Mouse (Mus musculus) brain, embryonic 18.5 days (tissue): Measurements from ENCODE around the gene Syt9.

Experiments
- DNase-seq: peaks from one replicate; pipeline ENCODE4 v3.0.0-alpha.2; 2012; ENCODE audit warnings: low read depth, low spot score

Syt9 gene

DNA sequence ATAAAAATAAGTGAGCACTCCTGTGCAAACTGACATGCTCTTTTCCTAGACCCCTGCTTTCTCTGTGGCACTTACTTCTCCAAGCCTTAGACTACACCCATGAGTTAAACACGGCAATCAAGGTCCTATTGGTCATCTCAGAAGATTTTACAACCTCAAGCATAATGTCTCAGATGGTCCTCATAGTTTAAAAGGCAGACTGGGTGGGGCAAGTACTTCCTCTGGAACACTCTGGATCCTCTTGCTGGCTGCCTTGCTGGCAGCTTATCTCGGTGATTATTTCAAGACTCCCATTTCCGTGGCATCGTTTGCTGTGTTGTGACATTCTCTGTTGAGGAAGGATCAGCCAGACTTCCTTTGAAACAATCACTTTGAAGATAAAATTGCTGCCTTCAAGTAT is 169.5 kb downstream of the Syt9 start:
- DNase-seq: no peak

DNA sequence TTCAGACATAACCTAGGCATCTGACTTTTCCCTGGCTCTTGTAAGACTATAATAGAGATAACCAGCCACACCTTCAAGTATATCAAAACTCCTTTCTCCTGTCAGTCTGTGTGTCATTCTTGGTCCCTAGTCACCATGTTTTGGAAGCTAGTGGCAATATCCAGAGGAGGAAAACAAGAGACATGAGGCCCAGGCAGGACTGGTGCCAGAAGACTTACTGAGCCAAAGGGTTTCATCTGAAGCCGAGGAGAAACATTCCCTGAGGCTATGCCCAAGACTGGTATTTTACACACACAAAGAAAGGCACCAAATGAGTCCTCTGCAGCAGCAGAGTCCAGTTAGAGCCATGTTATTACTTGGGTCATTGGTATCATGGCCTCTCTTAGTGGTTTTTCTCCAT is 174.5 kb downstream of the Syt9 start:
- no peak for DNase-seq

DNA sequence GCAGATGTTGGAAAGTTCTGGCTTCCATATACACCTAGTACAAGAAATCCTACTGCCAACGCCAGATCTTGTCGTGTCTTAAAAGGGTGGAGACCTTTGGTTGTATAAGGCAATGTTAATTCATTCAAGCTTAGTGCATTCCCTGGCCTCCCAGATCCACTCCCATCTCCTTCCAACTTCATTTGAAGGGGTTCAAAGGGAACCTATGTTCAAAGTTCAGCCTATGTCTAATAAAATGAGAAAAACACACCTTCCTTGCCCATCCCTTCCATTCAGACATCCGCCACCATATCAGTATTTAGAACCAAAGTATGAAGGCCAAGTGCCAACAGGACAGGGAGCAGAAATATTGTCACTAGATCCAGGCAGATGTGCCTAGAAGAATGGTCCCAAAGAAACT is 177.3 kb downstream of the Syt9 start:
- no peak for DNase-seq

DNA sequence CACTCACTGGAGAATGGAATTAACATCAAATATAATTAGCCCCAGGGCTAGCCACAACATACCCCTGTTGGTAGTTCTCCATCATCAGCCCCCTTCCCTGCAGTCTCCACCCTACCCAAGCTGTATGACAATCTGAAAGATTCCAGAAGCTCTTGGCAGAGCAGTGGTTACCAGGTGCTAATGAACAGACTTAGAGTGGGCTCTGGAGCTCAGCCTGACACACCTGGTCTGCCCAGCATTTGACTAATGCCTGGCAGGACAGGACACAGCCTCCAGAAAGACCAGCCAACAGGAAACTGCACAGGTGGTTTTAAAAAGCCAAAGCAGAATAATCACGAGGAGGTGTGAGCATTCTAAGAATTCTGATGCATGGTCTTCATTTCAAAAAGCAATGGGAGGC is 182.9 kb downstream of the Syt9 start:
- DNase-seq: no peak

DNA sequence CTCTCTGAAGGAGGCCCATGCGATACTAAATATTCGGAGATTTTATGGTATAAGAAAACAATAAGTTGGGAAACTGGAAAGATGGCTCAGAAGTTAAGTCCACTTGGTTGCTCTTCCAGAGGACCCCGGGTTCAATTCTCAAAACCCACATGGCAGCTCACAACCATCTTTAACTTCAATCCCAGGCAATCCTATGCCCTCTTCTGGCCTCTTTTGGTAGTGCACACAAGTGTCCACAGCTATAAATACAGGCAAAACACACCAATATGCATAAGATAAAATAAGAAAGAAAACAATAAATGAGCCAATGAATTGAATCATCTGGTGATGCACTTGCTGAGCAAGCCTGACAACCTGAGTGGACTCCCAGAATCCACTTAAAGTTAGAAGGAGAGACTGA is 185.4 kb downstream of the Syt9 start:
- DNase-seq: no peak

DNA sequence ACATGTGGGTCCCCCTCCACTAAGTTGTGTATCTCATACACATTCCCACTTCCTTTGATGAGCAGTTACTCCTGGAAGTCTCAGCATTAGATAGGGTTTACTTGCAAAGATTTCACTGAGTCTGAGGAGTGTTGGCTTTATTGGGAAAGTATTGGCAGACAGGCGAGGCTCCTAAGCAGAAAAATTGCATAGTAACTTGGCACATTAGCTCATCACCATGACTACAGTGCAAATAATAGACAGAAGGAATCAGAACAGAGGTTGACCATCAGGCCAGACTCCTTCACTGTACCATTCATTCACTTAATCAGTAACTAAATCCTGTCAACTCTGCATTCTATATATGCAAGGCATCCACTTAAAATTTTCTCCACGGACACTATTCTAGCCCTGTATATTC is 190.1 kb downstream of the Syt9 start:
- DNase-seq: no peak

DNA sequence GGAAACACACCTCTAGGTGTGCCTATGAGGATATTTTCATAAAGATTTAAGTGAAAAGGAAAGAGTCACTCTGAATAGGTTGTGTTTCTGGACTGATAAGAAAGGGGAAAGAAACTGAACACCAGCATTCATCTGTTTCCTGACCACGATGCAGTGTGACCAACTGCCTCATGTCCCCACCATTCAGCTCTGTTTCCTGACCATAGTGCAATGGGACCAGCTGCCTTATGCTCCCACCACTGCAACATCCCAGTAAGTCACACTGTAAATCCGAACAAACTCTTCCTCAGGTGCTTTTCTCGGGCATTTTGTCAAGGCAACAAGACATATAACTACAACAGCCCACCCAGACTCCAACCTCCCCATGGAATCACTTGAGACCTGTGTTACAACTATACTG is 191.1 kb downstream of the Syt9 start:
- DNase-seq: no peak

DNA sequence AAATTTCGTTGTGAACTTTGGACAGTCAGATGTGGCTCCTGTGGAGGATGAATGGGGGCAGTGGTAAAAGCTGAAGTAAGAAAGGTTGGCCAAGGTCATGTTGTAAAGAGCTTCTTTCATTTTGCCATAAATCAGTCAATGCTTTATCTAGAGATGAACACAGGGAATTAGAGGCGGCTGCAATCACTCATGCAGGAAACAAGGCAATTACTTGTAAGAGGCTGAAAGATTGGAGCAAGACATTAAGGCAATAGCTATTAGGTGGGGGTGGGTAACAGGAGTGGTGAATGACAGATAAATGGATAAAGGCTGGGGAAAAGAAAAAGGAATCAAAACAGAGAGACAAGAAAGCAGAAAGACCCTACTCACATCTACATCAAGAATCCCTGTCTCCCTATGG is 193.2 kb downstream of the Syt9 start:
- DNase-seq: no peak

DNA sequence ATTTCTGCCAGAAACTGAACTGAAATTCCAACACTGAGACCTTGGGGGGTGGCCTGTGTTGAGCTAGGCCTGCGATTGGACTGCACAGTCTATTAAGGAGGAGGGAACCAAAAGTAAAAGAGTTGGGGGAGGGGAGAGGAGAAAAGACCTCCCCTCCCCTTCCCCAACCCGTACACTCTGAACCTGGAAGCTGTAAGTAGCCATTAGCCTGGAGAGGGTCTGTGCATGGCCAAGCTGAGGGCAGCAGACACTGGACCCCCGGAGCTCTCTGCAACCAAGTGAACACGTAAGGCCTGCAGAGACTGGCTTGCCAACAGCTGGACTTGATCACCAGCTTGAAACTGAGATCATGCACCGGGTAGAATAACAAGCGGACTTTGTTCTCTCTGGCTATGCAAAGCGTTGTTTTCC is 196.7 kb downstream of the Syt9 start, which contains the start of gene Olfml1:
Gene Olfml1 (plus strand): TSS at position 186 of the 411 bp plus-strand sequence.
- no peak for DNase-seq

DNA sequence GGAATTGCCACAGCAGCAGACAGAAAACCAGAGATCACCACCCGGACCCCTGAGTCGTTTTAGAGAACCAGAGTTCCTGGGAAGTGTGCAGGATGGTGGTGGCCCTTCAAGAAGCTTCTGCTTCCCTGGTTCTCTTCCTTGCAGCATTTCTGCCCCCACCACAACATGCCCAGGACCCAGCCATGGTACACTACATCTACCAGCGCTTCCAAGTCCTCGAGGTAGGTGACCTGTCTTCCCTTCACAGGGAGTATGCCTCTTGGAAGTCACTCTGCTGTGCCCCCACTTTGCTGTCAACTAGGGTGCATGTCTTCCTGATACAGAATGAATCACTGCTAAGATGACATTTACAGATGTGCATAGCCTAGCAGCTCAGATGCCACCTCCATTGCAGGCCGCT is 197.1 kb downstream of the Syt9 start:
- DNase-seq: no peak

DNA sequence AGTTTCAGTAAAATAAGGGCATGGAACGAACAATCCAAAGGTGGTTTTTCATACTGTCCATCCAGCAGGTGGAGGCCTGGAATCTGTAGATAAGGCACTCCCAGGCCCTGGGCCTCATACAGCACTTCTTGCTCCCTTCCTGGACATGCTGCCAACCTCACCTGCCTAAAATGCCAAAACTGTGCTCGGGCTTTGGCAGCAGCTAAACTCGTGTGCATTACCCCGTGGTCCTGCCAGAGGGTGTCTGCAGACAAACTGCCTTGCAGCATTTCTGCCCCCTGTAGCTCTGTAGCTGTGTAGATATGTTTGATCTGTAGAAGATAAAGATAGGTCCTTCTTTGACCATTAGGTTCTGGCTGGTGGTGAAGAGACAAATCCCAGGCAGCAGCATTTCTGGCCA is 198.4 kb downstream of the Syt9 start:
- DNase-seq: no peak

DNA sequence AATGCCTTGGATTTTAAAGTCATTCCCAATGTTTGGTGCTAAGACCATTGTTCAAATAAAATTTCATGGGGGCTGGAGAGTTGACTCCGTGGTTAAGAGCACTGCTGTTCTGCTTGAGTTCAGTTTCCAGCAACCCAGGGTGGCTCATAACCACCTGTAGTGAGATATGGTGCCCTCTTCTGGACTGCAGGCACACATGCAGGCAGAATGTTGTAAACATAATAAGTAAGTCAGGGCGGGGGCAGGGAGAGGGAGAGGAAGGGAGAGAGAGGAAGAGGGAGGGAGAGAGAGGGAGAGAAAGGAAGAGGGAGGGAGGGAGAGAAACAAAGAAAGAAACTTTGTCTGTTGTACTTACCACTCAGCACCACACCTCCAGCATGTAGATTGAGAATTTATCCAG is 203.3 kb downstream of the Syt9 start:
- no peak for DNase-seq

DNA sequence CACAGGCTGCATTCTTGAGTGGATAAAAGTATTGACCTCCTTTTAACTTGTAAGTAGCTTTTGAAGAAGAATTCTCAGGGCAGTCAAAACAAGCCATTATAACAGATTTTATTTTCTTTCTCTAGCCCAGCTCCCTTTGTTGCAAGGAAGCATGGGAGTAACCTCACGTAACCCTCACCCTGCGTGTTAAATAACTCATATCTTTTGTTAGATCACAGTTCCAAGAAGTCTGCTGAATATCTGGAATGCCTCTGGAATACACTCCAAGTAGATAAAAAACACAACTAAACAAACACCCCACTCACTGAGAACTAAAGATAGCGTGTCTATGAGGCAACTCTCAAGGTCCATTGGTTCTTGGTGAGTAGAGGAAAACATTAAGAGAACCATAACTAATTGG is 203.7 kb downstream of the Syt9 start:
- no peak for DNase-seq

DNA sequence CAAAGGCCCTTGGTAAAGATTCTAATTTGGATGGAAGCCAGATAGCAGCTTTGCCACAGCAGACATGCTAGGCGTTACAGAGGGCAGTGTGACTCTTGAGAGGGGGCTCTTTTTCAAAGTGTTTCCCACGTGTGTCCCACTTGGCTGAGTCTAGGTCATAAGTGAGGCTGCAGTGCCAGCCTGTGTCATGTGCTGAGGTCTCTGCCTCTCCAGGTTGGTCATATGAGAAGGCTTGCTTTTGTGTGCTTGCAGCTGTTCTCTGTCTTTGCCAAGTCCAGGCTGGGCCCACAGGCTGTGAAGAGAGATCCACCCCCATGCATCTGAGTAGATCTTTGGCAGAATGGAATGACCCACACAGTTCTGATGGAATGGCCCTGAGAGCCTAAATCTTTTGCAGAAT is 222.1 kb downstream of the Syt9 start:
- DNase-seq: no peak

DNA sequence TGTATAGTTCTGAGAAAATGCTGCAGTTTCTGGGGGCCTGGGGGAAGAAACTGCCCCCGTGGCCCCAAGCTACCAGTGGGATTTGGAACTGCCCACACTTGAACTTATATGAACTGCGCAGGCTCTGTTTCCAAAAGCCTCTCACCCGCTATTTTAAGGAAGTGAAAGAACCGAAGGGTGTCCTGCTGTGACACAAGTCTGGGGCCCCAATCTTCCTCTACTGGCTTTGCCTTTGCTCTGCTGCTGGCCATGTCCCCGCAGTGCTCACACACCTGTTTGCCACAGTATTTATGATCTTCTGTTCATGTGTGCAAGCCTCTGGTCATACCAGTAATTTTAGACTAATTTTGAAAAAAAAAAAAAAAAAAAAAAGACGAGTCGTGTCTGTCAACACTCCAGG is 223.4 kb downstream of the Syt9 start:
- DNase-seq: no peak

DNA sequence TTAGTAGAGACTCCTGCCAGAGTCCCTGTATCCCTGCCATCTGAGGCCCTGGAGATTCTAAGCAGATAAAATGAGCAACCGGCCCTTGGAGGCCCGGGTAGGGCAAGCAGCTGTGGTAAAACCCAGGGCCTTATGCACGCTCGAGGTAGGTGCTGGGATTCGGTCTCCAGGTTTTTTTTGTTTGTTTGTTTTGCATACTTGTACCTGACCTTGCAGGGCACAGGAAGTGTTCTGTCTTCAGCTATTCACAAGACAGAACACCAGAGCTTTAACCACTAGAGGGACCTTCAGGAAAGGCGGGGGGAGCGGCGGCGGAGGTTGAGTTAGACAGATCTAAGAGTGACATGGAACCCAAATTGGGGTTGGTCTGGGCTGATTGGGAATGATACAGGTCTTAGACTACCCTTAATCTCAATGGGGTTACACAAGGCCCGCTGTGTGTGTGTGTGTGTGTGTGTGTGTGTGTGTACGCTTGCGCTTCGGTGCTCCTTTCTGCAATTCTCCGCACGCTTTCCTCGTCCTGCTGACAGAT is 223.9 kb downstream of the Syt9 start:
- DNase-seq: peak; percentile 28

DNA sequence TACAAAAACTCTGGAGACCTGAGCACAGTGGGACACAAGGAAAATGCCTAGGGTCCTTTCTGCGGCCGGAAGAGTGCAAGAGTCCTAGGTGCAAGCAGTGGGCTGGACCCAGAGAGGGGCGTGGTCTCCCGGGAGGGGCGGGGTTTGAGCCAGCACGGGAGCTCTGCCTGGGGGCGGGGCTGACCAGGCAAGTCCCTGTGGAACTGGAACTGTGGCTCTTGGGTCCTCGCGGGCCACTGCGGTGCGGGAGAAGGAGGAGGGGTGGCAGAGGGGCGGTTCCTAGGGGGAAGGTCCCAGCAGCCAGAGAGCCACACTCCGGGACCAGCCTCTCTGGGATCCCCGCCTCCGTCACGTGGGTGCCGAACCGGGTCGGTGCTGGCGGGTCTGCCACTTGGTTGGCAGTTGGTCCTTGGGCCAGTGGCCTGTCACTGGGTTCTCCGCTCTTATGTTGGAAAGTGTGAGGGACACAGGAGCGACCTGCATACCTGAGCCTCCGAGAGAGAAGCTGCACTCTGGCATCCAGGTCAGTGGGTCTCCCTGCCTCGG is 224.4 kb downstream of the Syt9 start, which contains the start of gene Ppfibp2:
Gene Ppfibp2 (plus strand): TSS at position 351 of the 546 bp plus-strand sequence.
- no peak for DNase-seq

DNA sequence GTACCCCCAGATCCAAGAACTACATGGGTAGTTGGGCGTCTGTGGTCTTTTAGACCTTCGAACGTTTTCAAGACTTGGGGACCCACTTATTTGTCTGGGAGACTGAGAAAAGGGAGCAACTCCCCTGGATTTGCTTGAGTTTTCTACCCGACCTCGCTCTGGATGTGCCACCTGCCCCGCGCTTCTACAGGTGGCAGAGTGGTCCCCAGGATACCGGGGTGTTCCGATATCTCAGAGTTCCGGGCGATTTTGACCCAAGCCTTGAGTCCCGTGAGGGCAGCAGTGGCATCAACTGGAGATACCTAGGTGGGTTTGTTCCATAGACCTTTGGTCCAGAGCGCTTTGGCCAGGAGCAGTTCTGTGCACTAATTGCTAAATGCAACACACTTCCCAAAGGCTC is 224.9 kb downstream of the Syt9 start:
- no peak for DNase-seq

DNA sequence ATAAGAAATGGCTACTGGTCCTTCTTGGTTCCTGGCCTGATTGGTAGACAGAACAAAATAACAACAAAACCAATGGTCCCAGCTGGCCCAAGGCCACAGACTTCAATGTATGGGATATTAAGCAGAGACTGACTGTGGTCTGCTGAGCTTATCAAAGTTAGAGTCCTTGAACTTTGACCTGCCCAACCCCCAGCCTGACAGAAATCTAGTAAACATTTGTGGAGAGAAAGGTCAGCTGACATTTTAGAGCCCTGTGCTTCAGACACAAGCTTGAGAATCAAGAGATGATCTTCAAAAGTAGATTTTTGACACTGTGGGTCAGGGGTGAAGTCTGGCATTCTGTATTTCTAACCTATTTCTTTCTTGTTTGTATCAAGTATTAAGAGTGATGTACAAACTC is 226.2 kb downstream of the Syt9 start:
- no peak for DNase-seq

DNA sequence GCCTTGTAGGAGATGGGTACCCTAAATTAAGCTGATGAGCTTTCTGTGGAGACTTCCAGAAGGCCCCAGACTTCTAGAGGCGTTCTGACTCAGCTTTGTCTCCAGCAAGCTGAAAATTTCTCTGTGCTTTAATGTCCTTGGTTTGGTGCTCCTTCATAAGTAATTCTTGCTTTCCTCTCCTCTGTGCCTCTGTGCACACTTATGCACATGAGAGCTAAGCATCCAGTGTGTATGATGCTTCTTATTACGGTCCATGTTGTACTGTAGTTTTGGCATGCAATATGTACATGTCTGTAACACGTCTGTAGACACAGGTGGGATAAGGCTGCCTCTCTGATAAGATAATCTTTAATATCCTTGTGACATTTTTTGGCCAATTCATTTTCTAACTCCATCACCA is 227.4 kb downstream of the Syt9 start:
- no peak for DNase-seq
